Mouse (Mus musculus): Measurements from ENCODE around the gene Kcnq2.

Kcnq2 gene

DNA sequence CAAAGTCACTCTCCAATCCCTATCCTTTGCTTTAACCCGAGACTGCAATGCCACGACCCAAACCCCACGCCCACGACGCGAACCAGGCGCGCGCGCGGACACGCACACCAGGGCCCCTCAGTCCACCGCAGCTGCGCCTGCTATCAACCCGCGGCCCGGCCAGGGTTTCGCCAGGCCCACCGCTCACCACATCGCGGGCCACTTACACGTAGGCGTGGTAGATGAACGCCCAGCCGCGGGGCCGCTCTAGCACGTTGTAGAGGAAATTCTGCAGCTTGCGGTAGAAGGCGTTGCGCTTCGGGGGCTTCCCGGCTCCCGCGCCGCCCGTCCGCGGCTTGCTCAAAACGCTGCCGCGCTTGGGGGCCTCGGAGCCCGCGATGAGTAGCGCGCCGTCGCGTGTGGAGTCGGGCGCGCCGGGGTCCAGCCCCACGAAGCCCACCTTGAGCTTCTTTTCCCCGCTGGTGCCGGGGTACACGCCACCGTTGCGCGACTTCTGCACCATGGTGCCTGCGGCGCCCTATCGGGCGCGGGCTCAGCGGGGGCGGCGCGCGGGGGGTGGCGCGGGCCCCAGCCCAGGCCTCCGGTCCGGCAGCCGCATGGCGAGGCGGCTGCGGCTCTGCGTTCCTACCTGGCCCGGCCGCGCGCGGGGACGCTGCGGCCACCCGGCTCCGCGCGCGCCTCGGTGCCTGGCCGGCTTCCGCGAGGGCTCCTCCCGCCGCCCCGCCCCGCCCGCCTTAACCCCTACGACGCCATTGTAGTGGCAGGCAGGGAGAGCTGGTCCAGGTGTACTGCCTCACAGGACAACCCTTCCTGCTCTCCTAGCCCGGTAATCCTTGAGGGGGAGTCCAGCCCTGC is at the start of gene Kcnq2:
Gene Kcnq2 (minus strand): TSS at position 710 of the 855 bp plus-strand sequence.
- DNase-seq (ENCODE audit: low read depth, low spot score), result peak; percentile 71

DNA sequence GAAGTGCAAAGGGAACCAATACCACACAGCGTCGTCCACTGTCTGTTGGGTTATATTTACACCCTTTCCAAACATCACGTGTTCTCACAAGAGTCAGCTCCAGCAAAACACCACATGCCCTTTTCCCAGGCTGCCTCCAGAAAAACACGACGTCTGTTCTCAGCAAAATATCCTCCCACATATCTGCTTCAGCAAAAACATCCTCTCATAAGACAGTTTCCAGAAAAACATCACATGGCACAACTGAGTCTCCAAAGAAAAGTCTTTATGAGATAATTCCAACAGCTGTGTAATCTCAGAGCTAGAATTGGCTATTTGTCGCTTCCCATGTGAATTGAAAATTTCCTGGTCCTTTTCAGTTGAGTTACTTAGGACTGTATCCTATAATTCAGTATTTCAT is 45.8 kb upstream of the Kcnq2 start:
- DNase-seq (ENCODE audit: low read depth, low spot score), result peak; percentile 69

DNA sequence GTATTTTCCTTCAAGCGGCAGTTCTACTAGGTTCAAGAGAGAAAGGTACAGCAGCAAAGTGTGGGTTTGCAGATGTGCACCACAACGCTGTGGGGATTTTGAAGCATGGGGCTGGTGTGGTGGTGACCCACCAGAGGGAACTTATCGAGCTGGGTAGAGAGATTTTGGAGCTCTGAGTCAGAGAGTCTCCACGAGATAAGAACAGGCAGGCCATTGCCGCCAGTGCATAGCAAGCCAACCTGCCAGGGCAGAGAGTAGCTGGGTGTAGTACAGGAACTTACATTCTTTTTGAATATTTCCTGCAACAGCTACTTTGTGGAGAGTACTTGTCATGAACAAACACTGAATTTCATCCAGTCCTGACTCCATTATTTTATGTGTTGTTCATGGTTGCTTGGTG is 43.4 kb upstream of the Kcnq2 start:
- no peak for DNase-seq (ENCODE audit: low read depth, low spot score)

DNA sequence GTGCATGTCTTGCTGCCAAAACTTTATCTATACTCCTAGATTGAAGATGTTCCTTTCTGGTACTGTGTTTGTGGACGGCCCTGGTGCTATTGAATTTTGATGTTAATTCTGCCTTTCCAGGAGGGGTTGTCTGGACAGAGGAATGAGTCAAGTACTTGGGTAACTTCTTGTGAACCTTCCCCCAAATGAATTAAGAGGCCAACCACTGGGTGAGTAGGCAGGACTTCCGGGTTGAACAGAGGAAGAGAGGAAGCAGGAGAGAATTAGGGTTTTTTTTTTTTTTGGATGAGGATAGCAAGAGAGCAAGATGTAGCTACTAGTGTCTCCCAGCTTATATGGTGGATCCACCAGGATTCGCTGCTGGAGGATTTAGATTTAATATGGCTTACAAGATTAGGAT is 42.9 kb upstream of the Kcnq2 start:
- no peak for DNase-seq (ENCODE audit: low read depth, low spot score)

DNA sequence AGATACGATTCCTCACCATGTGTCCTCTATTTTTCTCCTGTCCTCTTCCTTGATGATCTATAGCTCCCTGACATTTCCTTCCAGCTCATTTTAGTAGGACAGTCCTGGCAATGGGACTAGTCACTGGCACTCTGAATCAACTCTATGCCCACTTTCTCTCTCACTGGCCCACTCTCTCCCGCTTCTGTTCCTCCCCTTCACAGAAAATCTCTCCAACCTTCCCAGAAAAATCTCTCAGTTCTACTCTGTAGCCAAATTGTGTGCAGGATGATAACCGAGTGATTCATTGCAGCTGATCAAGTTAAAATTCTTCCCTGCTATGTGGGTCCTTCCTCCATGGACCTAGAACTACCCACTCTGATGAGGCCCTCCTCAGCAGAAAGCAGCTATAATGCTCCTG is 39.5 kb upstream of the Kcnq2 start:
- peak; percentile 69 for DNase-seq (ENCODE audit: low read depth, low spot score)

DNA sequence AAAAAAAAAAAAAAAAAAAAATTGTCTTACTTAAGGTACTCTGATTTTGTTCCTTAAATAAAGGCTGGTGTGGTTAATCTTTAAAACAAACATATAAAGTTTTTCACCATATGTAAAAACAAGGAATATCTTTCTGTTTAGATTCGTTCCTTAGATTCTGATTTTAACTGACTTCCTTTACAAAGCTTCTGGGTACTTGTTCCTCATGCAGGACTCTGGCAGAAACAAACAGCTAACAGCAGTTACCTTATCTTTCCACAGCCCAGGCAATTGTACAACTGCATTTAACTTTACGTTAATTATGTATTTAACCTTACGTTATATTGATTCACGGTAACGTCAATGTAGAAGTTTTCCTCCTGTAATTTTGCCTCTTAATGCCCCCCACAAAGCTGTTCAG is 31.4 kb upstream of the Kcnq2 start:
- no peak for DNase-seq (ENCODE audit: low read depth, low spot score)

DNA sequence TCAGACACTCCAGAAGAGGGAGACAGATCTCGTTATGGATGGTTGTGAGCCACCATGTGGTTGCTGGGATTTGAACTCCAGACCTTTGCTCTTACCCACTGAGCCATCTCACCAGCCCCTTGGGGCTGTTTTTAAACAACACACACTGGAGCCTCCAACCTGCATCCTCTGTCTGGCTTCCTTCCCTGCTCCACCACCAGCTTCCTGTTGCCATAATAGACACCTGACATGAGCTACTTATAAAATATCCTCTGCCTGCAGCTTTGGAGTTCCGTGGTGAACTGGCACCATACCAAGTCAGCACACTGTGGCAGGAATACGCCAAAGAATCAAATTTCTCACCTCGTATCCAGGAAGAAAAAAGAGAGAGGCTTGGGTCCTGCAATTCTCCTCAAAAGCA is 25.7 kb upstream of the Kcnq2 start:
- peak; percentile 39 for DNase-seq (ENCODE audit: low read depth, low spot score)

DNA sequence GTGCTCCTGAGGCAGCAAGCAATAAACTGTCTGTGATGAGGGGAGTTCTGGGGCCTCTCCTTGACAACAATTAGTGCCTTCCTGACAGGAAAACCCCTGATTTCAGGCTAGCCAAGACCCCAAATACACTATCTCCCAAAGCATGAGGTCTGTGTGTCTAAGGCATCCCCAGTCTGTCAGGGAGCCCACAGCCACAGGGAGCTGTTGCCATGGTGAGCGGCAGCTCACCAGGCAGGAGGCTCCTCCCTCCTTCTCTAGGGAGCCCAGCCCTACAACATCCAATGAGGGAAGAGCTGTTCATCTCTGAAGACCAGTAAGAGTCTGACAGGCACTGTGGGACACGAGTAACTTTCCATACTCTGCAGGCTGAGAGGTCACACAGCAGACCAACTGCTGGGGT is 24.7 kb upstream of the Kcnq2 start:
- DNase-seq (ENCODE audit: low read depth, low spot score), result peak; percentile 94

DNA sequence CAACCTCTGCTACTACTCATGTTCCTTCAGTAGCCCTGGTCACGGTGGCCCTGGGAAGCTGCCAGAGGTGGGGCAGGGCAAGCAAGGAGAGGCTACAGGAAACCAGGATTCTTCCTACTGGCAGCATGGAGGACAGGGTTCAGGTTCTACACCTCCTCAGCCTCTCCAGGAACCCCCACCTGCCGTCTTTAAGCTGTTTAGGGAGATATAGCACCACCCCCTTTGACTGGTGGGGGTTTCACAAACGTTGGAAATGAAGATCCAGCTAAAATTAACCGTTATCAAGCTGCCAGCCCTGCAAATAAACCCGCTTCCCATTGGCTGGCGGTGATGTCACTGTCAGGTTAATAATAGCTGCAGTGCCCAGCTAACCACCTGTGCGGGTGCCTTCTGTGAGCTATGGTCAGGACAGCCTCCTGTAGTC is 24.0 kb upstream of the Kcnq2 start:
- peak; percentile 98 for DNase-seq (ENCODE audit: low read depth, low spot score)

DNA sequence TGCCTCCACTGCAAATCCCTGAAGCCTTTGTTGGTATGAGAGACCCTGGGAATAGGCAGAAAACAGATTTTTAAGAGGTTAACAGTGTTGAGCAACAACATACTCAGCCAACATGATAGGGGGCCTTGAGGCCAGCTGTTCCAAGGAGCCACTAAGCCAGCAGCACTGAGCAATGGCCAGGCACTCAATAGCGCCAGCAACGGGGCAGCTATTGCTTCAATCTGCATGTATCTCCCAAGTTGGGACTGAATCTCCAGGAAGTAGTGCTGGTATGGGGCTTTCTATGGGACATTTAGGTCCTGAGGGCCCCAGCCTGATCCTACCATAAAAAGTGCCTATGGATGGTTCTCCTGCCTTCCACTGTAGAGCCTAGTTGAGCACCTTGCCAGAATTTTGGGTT is 23.4 kb upstream of the Kcnq2 start:
- DNase-seq (ENCODE audit: low read depth, low spot score), result peak; percentile 15

DNA sequence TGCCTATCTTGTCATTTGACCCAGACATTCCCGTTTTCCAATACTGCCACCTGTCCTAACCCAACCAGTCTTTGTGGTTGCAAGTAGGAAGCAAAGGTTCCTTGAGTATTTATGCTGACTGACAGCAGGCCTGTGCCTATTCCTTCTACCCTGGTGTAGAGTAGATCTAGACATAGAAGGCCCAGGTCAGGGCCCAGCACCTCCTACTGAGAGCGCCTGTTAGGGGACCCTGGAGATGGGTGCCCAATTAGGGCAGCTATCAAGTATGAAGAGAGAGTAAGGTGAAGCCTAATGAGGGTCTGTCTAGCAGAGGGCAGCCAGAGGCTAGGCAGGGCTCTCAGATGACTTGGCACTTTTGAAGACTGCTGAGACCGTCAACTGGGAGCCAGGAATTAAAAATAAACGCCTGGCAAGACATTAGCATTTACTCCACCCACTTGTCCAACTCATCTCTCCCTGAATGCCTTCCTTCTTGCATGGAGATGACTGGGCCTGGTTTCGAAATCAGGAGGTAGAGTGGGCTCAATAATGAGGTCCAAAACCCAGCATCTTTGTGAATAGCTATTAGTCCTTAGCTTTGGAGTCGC is 22.7 kb upstream of the Kcnq2 start:
- peak; percentile 83 for DNase-seq (ENCODE audit: low read depth, low spot score)

DNA sequence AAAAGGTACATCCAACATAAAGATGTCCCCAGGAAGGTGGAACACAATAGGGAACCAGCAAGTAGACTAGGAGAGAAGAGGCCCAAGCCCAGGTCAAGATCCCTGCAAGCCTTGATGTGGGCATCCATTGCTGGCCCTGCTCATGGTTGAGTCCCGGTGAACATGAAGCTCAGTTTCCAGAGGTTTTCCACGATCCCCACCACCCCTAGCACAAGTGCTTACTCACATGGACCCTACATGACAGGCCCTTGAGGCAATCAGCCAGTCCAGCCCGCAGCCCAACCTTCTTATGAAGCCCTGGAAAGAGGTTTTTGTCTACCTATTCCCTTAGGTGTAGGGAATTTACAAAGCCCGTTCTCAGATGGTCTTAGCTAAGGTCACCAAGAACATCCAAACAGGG is 22.1 kb upstream of the Kcnq2 start:
- DNase-seq (ENCODE audit: low read depth, low spot score), result no peak

DNA sequence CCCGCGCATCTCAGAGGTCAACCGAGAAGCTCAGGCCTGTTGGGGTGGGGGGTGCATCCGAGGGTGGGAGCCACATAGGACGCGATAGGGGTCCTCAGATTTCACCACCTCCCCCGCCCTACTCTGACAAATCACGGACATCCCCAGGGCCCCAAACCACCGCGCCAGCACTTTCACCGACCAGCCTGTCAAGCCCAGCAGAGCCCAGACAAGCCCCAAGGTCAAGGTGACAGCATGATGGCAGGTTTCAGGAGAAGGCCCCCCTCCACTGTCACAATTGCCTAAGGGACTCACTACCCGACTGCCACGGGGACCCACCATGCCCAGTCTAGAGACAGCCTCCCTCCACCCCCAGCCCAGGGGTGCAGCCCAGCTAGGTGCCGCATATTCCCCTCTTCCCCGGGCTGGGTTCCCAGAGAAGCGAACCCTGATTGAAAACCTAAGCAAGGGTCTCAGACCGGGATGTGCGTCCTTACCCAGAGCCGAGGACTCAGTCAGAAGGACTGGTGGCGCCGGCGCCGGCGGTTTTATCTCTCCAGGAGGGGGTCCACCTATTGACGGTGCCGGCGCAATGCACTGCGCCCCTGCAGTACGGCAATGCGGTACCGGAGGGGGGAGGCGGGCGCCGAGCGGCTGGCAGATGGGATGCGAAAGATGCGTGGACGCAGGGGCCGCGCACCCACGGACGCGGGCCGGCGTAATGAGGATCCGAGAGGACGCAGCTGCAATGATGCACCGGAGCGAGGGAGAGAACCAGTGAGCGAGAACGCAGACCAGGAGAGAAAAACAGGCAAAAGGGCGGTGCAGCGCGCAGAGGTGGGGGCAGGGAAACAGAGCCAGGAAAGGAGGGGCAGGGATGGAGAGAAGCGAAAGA is 21.4 kb upstream of the Kcnq2 start, which contains the start of gene Eef1a2:
Gene Eef1a2 (minus strand): TSS at position 767 of the 874 bp plus-strand sequence.
- peak; percentile 96 for DNase-seq (ENCODE audit: low read depth, low spot score)

DNA sequence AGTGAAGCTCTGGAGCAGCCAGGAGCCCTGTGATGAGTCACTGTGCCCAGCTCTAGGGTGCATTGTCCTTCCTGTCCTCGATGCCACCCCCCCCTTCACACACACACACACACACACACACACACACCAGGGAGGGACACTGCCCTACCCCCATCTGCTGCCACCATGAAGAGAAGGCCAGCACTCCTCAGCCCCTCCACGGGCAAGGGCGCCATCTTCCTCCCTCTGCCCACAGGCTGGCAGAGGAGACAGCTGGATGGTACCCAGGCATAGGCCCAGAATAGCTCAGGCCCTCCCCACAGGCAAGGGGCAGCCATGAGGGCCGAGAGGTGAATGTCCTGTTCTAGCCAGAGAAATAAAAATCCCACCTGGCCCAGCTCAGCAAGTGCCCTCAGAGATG is 20.7 kb upstream of the Kcnq2 start:
- peak; percentile 93 for DNase-seq (ENCODE audit: low read depth, low spot score)

DNA sequence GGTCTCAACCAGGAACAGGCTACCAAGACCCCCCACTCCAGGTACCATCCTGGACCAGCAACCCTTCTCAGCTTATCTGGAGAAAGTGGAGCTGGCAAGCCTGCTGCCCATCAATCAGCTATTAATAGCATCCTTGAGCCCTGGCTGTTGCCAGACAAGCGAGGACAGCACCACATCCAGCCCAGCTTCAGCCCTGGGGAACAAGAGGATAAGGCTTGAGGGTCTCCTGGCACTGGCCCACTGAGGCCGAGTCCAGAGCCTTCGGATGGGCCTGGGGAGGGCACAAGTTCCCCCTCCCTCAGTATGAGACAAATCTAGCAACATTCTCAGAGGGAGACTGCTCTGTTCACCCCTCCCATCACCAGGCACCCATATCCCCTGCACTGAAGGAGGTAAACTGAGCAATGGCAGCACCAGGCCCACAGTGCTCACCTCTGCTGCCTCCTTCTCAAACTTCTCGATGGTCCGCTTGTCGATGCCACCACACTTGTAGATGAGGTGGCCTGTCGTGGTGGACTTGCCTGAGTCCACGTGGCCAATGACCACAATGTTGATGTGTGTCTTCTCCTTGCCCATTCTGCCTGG is 19.8 kb upstream of the Kcnq2 start:
- DNase-seq (ENCODE audit: low read depth, low spot score), result no peak

DNA sequence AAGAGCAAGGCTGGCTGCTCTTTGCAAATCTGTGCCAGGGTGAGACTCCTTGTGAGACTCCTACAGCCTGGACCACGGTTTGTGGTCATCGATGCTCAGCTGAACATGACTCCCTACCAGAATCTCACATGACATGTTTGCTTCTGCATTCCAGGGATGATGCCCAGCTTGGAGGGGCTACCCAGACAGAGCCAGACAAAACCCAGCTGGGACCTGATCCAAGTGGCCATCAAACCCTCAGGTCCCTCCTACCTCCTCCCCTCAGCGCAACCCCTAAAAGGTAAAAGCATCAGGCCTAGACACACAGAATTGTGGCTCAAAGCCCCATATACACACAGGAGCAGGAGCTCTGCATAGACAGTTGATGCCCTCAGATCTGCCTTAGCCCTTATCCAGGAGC is 19.3 kb upstream of the Kcnq2 start:
- DNase-seq (ENCODE audit: low read depth, low spot score), result no peak

DNA sequence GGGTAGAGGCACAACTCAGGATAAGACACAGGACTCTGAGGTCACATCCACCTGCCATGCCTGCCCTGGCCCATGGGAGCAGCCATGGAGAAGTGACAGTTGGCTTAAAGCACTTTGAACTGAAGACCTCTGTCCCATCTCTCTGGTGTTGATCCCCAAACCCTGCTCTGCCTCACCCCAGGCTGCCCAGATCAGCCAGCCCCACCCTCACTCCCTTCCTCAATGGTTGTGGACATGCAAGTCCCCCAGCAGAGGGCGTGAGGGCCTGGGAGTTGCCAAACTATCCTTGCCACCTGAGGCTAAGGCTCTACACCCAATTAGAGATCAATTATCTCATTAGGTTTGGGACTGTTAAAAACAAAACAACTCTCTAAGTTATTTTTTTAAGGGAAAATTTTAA is 18.7 kb upstream of the Kcnq2 start:
- DNase-seq (ENCODE audit: low read depth, low spot score), result peak; percentile 81

DNA sequence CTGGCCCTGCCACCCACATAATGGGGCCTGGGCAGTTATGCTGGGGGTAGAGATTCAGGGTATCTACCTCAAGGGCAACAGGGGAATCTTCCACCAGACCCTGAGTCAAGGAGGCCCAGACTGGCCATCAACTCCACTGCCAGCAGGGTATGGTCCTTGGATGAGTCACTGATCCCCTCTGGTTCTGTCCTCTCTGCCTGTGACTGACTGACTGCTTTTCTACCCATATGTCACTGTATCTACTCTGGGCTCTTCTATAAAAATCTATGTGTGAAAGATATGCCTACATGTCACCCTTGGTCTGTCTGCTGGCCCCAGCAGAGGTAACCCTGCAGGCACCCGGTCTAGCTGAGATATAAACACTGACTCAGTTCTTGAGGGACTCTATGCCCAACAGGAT is 18.0 kb upstream of the Kcnq2 start:
- no peak for DNase-seq (ENCODE audit: low read depth, low spot score)

DNA sequence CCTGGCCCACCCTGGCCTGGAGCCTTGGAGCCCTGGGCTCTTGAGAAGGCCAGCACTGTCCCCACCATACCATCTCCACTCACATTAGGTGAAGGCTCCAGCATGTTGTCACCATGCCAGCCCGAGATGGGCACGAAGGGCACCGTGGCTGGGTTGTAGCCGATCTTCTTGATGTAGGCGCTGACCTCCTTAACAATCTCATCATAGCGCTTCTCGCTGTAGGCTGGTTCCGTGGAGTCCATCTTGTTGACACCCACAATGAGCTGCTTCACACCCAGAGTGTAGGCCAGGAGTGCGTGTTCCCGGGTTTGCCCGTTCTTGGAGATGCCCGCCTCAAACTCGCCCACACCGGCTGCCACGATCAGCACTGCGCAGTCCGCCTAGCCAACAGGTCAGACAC is 17.6 kb upstream of the Kcnq2 start:
- DNase-seq (ENCODE audit: low read depth, low spot score), result peak; percentile 53

DNA sequence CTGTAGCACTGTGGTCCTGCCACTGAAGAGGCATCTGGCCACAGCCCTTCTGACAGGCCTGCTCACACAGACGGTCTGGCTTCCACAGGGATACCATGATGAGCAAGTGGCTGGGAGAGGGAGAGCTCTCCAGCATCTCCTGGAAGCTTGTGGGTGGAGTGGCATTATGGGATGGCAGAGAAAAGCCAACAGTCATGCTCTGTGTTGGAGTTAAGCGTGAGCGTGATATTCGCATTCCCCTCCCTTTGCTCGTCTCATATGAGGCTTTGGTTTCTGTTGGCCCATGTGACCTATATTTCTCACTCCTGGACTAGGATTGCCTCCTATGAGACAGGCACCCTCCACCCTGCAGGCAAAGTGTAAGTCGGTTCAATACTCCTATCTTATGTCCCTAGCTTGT is 15.2 kb upstream of the Kcnq2 start:
- DNase-seq (ENCODE audit: low read depth, low spot score), result peak; percentile 91

DNA sequence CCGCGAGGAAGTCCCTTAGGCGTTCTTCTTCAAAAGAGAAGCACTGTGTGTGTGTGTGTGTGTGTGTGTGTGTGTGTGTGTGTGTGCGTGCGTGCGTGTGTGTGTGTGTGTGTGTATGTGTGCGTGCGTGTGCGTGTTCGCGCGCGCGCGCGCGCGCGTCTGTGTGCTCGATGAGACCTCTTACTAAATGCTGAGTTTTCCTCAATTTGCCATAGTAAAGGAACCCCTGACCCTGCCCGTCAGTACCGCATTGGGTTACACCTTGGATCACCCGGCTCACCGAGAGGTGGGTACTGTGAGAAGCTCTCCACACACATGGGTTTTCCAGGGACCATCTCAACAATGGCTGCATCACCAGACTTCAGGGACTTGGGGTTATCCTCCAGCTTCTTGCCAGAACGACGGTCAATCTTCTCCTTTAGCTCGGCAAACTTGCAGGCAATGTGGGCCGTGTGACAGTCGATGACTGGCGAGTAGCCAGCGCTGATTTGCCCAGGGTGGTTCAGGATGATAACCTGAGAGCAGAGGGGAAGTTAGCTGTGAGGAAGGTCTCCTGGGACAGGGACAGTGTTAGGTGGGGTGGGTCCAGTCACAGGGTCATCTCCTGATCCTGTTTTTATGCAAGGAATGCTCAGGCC is 13.3 kb upstream of the Kcnq2 start:
- DNase-seq (ENCODE audit: low read depth, low spot score), result peak; percentile 47
